Mouse (Mus musculus): ENCODE data around the gene Pwwp2a.

GRCm38 (mm10) chr11:43638486-43638885, 43.3 kb upstream of the Pwwp2a start:
- TF ChIP-seq CTCF (IDR thresholded peaks at IDR 0.05 in 2 of 3, conservative IDR thresholded peaks at IDR 0.05 in 1 of 3; ENCODE audit: control insufficient read depth in 1 of 3, insufficient read depth in 1 of 3, low read depth in 2 of 3, low read length in 3 of 3, poor library complexity in 1 of 3, severe bottlenecking in 1 of 3): no peak
- no peak for TF ChIP-seq UBTF (IDR thresholded peaks at IDR 0.05; ENCODE audit: borderline replicate concordance, insufficient read depth, low read depth, low read length)
- no peak for TF ChIP-seq TCF12 (IDR thresholded peaks at IDR 0.05; ENCODE audit: low read depth, low read length)
- no peak for TF ChIP-seq ELF1 (IDR thresholded peaks at IDR 0.05; ENCODE audit: low read depth, low read length)
- no peak for TF ChIP-seq POLR2A (IDR thresholded peaks at IDR 0.05; ENCODE audit: control insufficient read depth in 1 of 2, insufficient read depth in 1 of 2, low read depth in 1 of 2, low read length in 2 of 2, poor library complexity in 1 of 2)
- TF ChIP-seq GATA1 (IDR thresholded peaks at IDR 0.05; ENCODE audit: low read depth, low read length): no peak
- no peak for TF ChIP-seq USF1 (IDR thresholded peaks at IDR 0.05; ENCODE audit: low read depth, low read length)
- no peak for TF ChIP-seq BHLHE40 (IDR thresholded peaks at IDR 0.05; ENCODE audit: borderline replicate concordance, low read depth, low read length)
- TF ChIP-seq EP300 (IDR thresholded peaks at IDR 0.05; ENCODE audit: low read depth in 1 of 2, low read length in 2 of 2): no peak
